Mouse (Mus musculus): ENCODE results near the gene Trex1.

GRCm38 (mm10) chr9:109051011-109051501, 8.5 kb downstream of the Trex1 start:
- TF ChIP-seq POLR2A (IDR thresholded peaks at IDR 0.05; ENCODE audit: low read depth, low read length) (no peak), CTCF (conservative IDR thresholded peaks at IDR 0.05; ENCODE audit: insufficient read depth, insufficient read length, low read depth, low read length) (no peak)

Measured in kidney, adult 2 months (tissue).